Mouse (Mus musculus) stomach, postnatal 0 days (tissue): ENCODE measurements around the gene Zdhhc18.

Experiments
- CTCF ChIP-seq: IDR thresholded peaks from 2 replicates; pipeline ENCODE4 v1.5.1; 2016; ENCODE audit warnings: antibody characterized with exemption, low read depth, mild to moderate bottlenecking, moderate library complexity
- EP300 ChIP-seq: optimal IDR thresholded peaks from 2 replicates; pipeline ENCODE3; 2016; ENCODE audit warnings: antibody characterized with exemption

- TF ChIP-seq EP300 (no peak), CTCF (no peak)
Observed at GRCm38 (mm10) chr4:133656294-133656693, 6.3 kb upstream of the Zdhhc18 start.
